Mouse (Mus musculus) cerebellum, adult 2 months (tissue): ENCODE measurements around the gene Grm8.

Source experiments
- CTCF ChIP-seq: fragments of 200-500 bp; IDR thresholded peaks from 2 replicates; pipeline ENCODE4 v1.5.1; 2011; ENCODE audit warnings: low read depth, mild to moderate bottlenecking, control low read depth, low read length, moderate library complexity, borderline replicate concordance; ENCODE audit not compliant: insufficient read depth
- POLR2A ChIP-seq: fragments of 200-500 bp; IDR thresholded peaks from 2 replicates; pipeline ENCODE4 v1.6.1; 2011; ENCODE audit warnings: low read length, control low read depth, borderline replicate concordance; ENCODE audit not compliant: insufficient read depth

DNA sequence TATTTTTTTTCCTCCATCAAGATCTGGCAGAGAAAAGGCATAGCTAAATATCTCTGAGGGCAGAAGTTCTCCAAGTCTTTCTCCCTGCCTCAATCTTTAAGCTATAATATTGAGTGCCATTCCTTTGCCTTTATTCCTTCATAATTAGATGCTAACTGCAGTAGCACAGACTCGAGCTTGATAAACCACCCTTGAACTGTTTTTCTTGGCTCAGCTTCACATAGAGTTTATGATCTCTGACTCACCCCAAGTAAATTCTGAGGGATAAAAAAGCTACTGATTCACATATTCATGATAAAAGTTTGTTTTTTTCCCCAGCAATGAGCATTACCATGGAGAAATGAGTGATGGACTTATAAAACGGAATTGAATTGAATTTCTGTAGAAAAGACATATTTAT lies 895.0 kb downstream of the Grm8 start:
- no peak for TF ChIP-seq CTCF
- TF ChIP-seq POLR2A: no peak
